Mouse (Mus musculus) erythroblast, embryonic 14.5 days (primary cell): ENCODE measurements around the gene Mei1.

Source experiments
- GATA1 ChIP-seq: IDR thresholded peaks from 2 replicates; pipeline ENCODE4 v1.6.1; 2012; ENCODE audit warnings: low read length, inconsistent platforms, mixed read lengths
- TAL1 ChIP-seq: IDR thresholded peaks from 3 replicates; pipeline ENCODE4 v1.6.1; 2012; ENCODE audit warnings: low read length, inconsistent platforms, mixed read lengths

DNA sequence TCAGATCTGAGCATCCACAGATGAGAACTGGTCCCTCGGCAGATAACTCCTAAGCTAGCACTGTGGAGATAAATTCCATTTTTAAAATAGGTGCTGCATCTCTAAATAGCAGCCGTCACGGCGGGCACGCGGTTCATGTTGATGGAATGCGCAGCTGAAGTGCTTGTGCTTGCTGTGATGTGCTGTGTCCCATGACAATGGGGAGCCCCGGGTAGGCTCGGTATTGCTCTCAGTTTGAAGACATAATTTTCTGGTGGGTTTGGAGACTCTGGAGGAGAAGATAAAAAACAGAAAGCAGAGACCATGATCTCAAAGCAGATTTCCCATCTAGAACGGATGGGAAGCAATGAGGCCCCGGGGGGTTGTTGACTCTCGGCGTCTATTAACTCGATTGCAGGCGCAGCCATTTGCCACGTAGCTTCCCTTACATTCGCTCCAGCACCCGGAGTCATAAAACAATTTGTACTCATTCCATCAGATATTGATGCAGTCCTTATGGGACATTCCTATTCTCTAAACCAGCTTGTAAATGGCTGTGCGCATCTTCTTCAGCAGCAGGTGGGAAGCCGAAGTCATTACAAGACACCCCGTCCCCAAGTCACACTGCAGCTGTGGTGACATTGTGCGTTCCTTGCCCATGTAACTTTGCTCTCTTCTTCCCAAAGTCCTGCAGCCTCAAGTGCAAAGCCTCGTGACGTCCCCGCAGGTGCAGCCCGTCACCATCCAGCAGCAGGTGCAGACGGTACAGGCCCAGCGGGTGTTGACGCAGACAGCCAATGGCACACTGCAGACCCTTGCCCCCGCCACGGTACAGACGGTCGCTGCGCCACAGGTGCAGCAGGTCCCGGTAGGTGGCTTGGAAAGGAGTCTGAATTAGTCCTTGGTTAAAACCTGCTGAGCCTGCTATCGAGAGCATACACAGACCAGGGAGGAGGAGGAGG lies 100.9 kb downstream of the Mei1 start:
- no peak for TF ChIP-seq GATA1
- no peak for TF ChIP-seq TAL1
